Mouse (Mus musculus) embryonic facial prominence, embryonic 15.5 days (tissue): ENCODE results near the gene Dnah2. TPM values are rescaled to one million over a fixed set of nuclear protein-coding genes. Genes with fewer than 3 reads are reported as not detected.

Experiments used
- ATAC-seq: fragments of 200-750 bp; cut with Nextera tagmentation; 2 replicates; pipeline ENCODE4 v1.8.0; 2017; ENCODE audit warnings: low read depth, moderate TSS enrichment; ENCODE audit not compliant: insufficient number of reproducible peaks, low FRiP score, low TSS enrichment
- H3K27ac ChIP-seq: fragments of 300-500 bp; sonication (generic); replicated peaks from 2 replicates; pipeline ENCODE4 v1.5.1; 2015; ENCODE audit warnings: mild to moderate bottlenecking, inconsistent platforms
- H3K27me3 ChIP-seq: fragments of 300-500 bp; sonication (generic); 2 replicates; pipeline ENCODE4 v1.6.1; 2015; ENCODE audit warnings: inconsistent platforms
- H3K36me3 ChIP-seq: fragments of 300-500 bp; sonication (generic); 2 replicates; pipeline ENCODE4 v1.6.1; 2015; ENCODE audit warnings: mild to moderate bottlenecking, inconsistent platforms
- H3K4me1 ChIP-seq: fragments of 300-500 bp; sonication (generic); 2 replicates; pipeline ENCODE4 v1.6.1; 2015; ENCODE audit warnings: inconsistent platforms
- H3K4me2 ChIP-seq: fragments of 300-500 bp; sonication (generic); replicated peaks from 2 replicates; pipeline ENCODE4 v1.6.1; 2015; ENCODE audit warnings: mild to moderate bottlenecking, inconsistent platforms
- H3K4me3 ChIP-seq: fragments of 300-500 bp; sonication (generic); replicated peaks from 2 replicates; pipeline ENCODE4 v1.5.1; 2015; ENCODE audit warnings: mild to moderate bottlenecking, inconsistent platforms
- H3K9ac ChIP-seq: fragments of 300-500 bp; sonication (generic); 2 replicates; pipeline ENCODE4 v1.6.1; 2015; ENCODE audit warnings: inconsistent platforms
- H3K9me3 ChIP-seq: fragments of 300-500 bp; sonication (generic); replicated peaks from 2 replicates; pipeline ENCODE4 v1.6.1; 2016; ENCODE audit warnings: inconsistent platforms
- WGBS: fragments of 180-500 bp; shearing (Covaris S2); methylation state at CpG from one replicate; pipeline ENCODE4 v1.1.7; 2015; 5-methylcytosine and 5-hydroxymethylcytosine counted together
- polyA plus RNA-seq: library from polyadenylated mRNA; unstranded; fragments of >200 nt; fragmentation: Nextera tagmentation; extraction: Ambion mirVana; gene quantifications from 2 replicates; pipeline ENCODE4 v1.2.1, GENCODE M21; 2015

The Dnah2 gene
- polyA plus RNA-seq, 1 experiment from 2014 or later: 8.3 TPM

- no peaks in the 10 kb centered on the region for H3K27me3 ChIP-seq
- H3K4me1 ChIP-seq: peaks cover 12% of the 10 kb centered on the region; the same call in 1 of the 2 replicates
- no peak overlapping the region for H3K27ac ChIP-seq
- 77% methylated on average over 11 of the region's 11 CpGs for WGBS
- peaks cover 9% of the 10 kb centered on the region; the same call in 1 of the 2 replicates for H3K36me3 ChIP-seq
- ATAC-seq: no peak
- H3K9me3 ChIP-seq: no peaks in the 10 kb centered on the region
- no peak overlapping the region for H3K4me2 ChIP-seq
- H3K9ac ChIP-seq: no peak overlapping the region
- H3K4me3 ChIP-seq: no peak overlapping the region
Observed at GRCm38 (mm10) chr11:69499140-69499539, 49.8 kb downstream of the Dnah2 start.

GRCm38 (mm10) chr11:69491711-69492110 is 57.2 kb downstream of the Dnah2 start:
- no peak for ATAC-seq
- Histone ChIP-seq H3K9me3 (no peaks in the 10 kb centered on the region), H3K4me1 (no peaks in the 10 kb centered on the region), H3K27ac (no peak overlapping the region), H3K27me3 (no peaks in the 10 kb centered on the region), H3K4me2 (no peak overlapping the region), H3K9ac (no peak overlapping the region), H3K4me3 (no peak overlapping the region), H3K36me3 (peaks cover 4% of the 10 kb centered on the region; the same call in 1 of the 2 replicates)
- WGBS: 74% methylated on average over 7 of the region's 7 CpGs

GRCm38 (mm10) chr11:69490898-69491297 is 58.0 kb downstream of the Dnah2 start:
- Histone ChIP-seq H3K36me3 (no peaks in the 10 kb centered on the region), H3K4me2 (no peak overlapping the region), H3K27ac (no peak overlapping the region), H3K4me3 (no peak overlapping the region), H3K9me3 (no peaks in the 10 kb centered on the region), H3K9ac (no peak overlapping the region), H3K4me1 (no peaks in the 10 kb centered on the region), H3K27me3 (no peaks in the 10 kb centered on the region)
- WGBS: 63% methylated on average over 2 of the region's 2 CpGs
- ATAC-seq: no peak

- ATAC-seq: no peak
- no peaks in the 10 kb centered on the region for H3K36me3 ChIP-seq
- H3K27me3 ChIP-seq: no peaks in the 10 kb centered on the region
- no peak overlapping the region for H3K27ac ChIP-seq
- H3K4me2 ChIP-seq: no peak overlapping the region
- H3K9ac ChIP-seq: no peak overlapping the region
- H3K4me3 ChIP-seq: no peak overlapping the region
- 62% methylated on average over 2 of the region's 2 CpGs for WGBS
- H3K4me1 ChIP-seq: no peaks in the 10 kb centered on the region
- no peaks in the 10 kb centered on the region for H3K9me3 ChIP-seq
Observed at GRCm38 (mm10) chr11:69487474-69487873, 61.4 kb downstream of the Dnah2 start.

GRCm38 (mm10) chr11:69477645-69478044 is 71.3 kb downstream of the Dnah2 start:
- no peak overlapping the region for H3K4me2 ChIP-seq
- no peak overlapping the region for H3K9ac ChIP-seq
- no peak overlapping the region for H3K4me3 ChIP-seq
- ATAC-seq: no peak
- 86% methylated on average over 8 of the region's 8 CpGs for WGBS
- H3K9me3 ChIP-seq: no peaks in the 10 kb centered on the region
- no peaks in the 10 kb centered on the region for H3K27me3 ChIP-seq
- H3K27ac ChIP-seq: no peak overlapping the region
- H3K36me3 ChIP-seq: peaks cover 8% of the 10 kb centered on the region; the same call in 1 of the 2 replicates
- no peaks in the 10 kb centered on the region for H3K4me1 ChIP-seq

- Histone ChIP-seq H3K4me2 (no peak overlapping the region), H3K4me3 (no peak overlapping the region), H3K9me3 (no peaks in the 10 kb centered on the region), H3K27ac (no peak overlapping the region), H3K36me3 (peaks cover 8% of the 10 kb centered on the region; the same call in 1 of the 2 replicates), H3K9ac (no peak overlapping the region), H3K4me1 (peaks cover 4% of the 10 kb centered on the region; the same call in 1 of the 2 replicates), H3K27me3 (no peaks in the 10 kb centered on the region)
- 89% methylated on average over 10 of the region's 10 CpGs for WGBS
- ATAC-seq: no peak
Observed at GRCm38 (mm10) chr11:69476802-69477201, 72.1 kb downstream of the Dnah2 start.

- H3K4me1 ChIP-seq: peaks cover 8% of the 10 kb centered on the region; the same call in 1 of the 2 replicates
- H3K9me3 ChIP-seq: no peaks in the 10 kb centered on the region
- no peak overlapping the region for H3K4me2 ChIP-seq
- peaks cover 8% of the 10 kb centered on the region; the same call in 1 of the 2 replicates for H3K36me3 ChIP-seq
- H3K9ac ChIP-seq: no peak overlapping the region
- WGBS: 36% methylated on average over 5 of the region's 5 CpGs
- ATAC-seq: no peak
- H3K27me3 ChIP-seq: no peaks in the 10 kb centered on the region
- no peak overlapping the region for H3K4me3 ChIP-seq
- no peak overlapping the region for H3K27ac ChIP-seq
Observed at GRCm38 (mm10) chr11:69474737-69475136, 74.2 kb downstream of the Dnah2 start.

- no peaks in the 10 kb centered on the region for H3K9me3 ChIP-seq
- H3K36me3 ChIP-seq: peaks cover 8% of the 10 kb centered on the region; the same call in 1 of the 2 replicates
- H3K9ac ChIP-seq: no peak overlapping the region
- ATAC-seq: no peak
- H3K27ac ChIP-seq: no peak overlapping the region
- H3K4me2 ChIP-seq: no peak overlapping the region
- peaks cover 8% of the 10 kb centered on the region; the same call in 1 of the 2 replicates for H3K4me1 ChIP-seq
- WGBS: 76% methylated on average over 5 of the region's 5 CpGs
- H3K4me3 ChIP-seq: no peak overlapping the region
- H3K27me3 ChIP-seq: no peaks in the 10 kb centered on the region
Observed at GRCm38 (mm10) chr11:69472687-69473086, 76.2 kb downstream of the Dnah2 start.

- H3K4me1 ChIP-seq: peaks cover 8% of the 10 kb centered on the region; the same call in 1 of the 2 replicates
- ATAC-seq: no peak
- no peak overlapping the region for H3K27ac ChIP-seq
- H3K4me3 ChIP-seq: no peak overlapping the region
- 7% methylated on average over 8 of the region's 8 CpGs for WGBS
- H3K36me3 ChIP-seq: peaks cover under 1% of the 10 kb centered on the region; the same call in 1 of the 2 replicates
- H3K27me3 ChIP-seq: no peaks in the 10 kb centered on the region
- no peak overlapping the region for H3K9ac ChIP-seq
- no peaks in the 10 kb centered on the region for H3K9me3 ChIP-seq
- H3K4me2 ChIP-seq: no peak overlapping the region
Observed at GRCm38 (mm10) chr11:69471491-69471890, 77.4 kb downstream of the Dnah2 start.

GRCm38 (mm10) chr11:69469301-69469700 is 79.6 kb downstream of the Dnah2 start:
- Histone ChIP-seq H3K9me3 (no peaks in the 10 kb centered on the region), H3K27ac (no peak overlapping the region), H3K4me1 (peaks cover 8% of the 10 kb centered on the region; the same call in 1 of the 2 replicates), H3K9ac (no peak overlapping the region), H3K27me3 (no peaks in the 10 kb centered on the region), H3K4me2 (no peak overlapping the region), H3K36me3 (no peaks in the 10 kb centered on the region; the same call in 1 of the 2 replicates), H3K4me3 (no peak overlapping the region)
- 55% methylated on average over 9 of the region's 9 CpGs for WGBS
- ATAC-seq: no peak

GRCm38 (mm10) chr11:69463996-69464395 is 84.9 kb downstream of the Dnah2 start:
- Histone ChIP-seq H3K27ac (no peak overlapping the region), H3K36me3 (no peaks in the 10 kb centered on the region; the same call in 1 of the 2 replicates), H3K9me3 (no peaks in the 10 kb centered on the region), H3K4me3 (no peak overlapping the region), H3K4me2 (no peak overlapping the region), H3K4me1 (peaks cover 4% of the 10 kb centered on the region; the same call in 1 of the 2 replicates), H3K9ac (no peak overlapping the region), H3K27me3 (no peaks in the 10 kb centered on the region)
- ATAC-seq: no peak
- 91% methylated on average over 7 of the region's 7 CpGs for WGBS

- Histone ChIP-seq H3K4me1 (peaks cover 14% of the 10 kb centered on the region), H3K27ac (no peak overlapping the region), H3K36me3 (no peaks in the 10 kb centered on the region; the same call in 1 of the 2 replicates), H3K9ac (no peak overlapping the region), H3K27me3 (no peaks in the 10 kb centered on the region), H3K4me2 (no peak overlapping the region), H3K4me3 (no peak overlapping the region), H3K9me3 (no peaks in the 10 kb centered on the region)
- no peak for ATAC-seq
- 64% methylated on average over 5 of the region's 5 CpGs for WGBS
Observed at GRCm38 (mm10) chr11:69461568-69461967, 87.3 kb downstream of the Dnah2 start.
